Mouse (Mus musculus) hindbrain, embryonic 11.5 days (tissue): Measurements from ENCODE around the gene Glis2. TPM values are rescaled to one million over a fixed set of nuclear protein-coding genes. Genes with fewer than 3 reads are reported as not detected.

Experiments used
- ATAC-seq: fragments of 200-750 bp; cut with Nextera tagmentation; 2 replicates; pipeline ENCODE4 v1.8.0; 2017; ENCODE audit warnings: mild to moderate bottlenecking, moderate TSS enrichment, moderate library complexity; ENCODE audit not compliant: low FRiP score
- DNase-seq: peaks from one replicate; pipeline ENCODE4 v3.0.0-alpha.2; 2015; ENCODE audit warnings: low spot score
- H3K27ac ChIP-seq: fragments of 300-500 bp; sonication (generic); 2 replicates; pipeline ENCODE4 v1.5.1; 2014; ENCODE audit warnings: mild to moderate bottlenecking, low read depth, low read length
- H3K27me3 ChIP-seq: fragments of 300-500 bp; sonication (generic); 2 replicates; pipeline ENCODE4 v1.6.1; 2014; ENCODE audit warnings: mild to moderate bottlenecking, low read length, moderate library complexity, mixed read lengths; ENCODE audit not compliant: control insufficient read depth, insufficient read depth
- H3K36me3 ChIP-seq: fragments of 300-500 bp; sonication (generic); 2 replicates; pipeline ENCODE4 v1.6.1; 2014; ENCODE audit warnings: mild to moderate bottlenecking, low read length, moderate library complexity, mixed read lengths; ENCODE audit not compliant: control insufficient read depth, insufficient read depth
- H3K4me1 ChIP-seq: fragments of 300-500 bp; sonication (generic); replicated peaks from 2 replicates; pipeline ENCODE4 v1.6.1; 2014; ENCODE audit warnings: low read length, mixed read lengths; ENCODE audit not compliant: control insufficient read depth, insufficient read depth
- H3K4me2 ChIP-seq: fragments of 300-500 bp; sonication (generic); replicated peaks from 2 replicates; pipeline ENCODE4 v1.6.1; 2014; ENCODE audit warnings: mild to moderate bottlenecking, low read depth, low read length
- H3K4me3 ChIP-seq: fragments of 300-500 bp; sonication (generic); 2 replicates; pipeline ENCODE4 v1.5.1; 2014; ENCODE audit warnings: low read depth, low read length
- H3K9ac ChIP-seq: fragments of 300-500 bp; sonication (generic); 2 replicates; pipeline ENCODE4 v1.6.1; 2014; ENCODE audit warnings: low read depth, low read length
- H3K9me3 ChIP-seq: fragments of 300-500 bp; sonication (generic); 2 replicates; pipeline ENCODE4 v1.6.1; 2016; ENCODE audit warnings: low read length; ENCODE audit not compliant: control insufficient read depth
- WGBS: fragments of 180-500 bp; shearing (Covaris S2); extraction: QIAGEN DNeasy Blood & Tissue Kit; methylation state at CpG from one replicate; pipeline ENCODE4 v1.1.7; 2014; 5-methylcytosine and 5-hydroxymethylcytosine counted together
- polyA plus RNA-seq: library from polyadenylated mRNA; unstranded; fragments of >200 nt; fragmentation: Nextera tagmentation; extraction: Ambion mirVana; gene quantifications from 2 replicates; pipeline ENCODE4 v1.2.1, GENCODE M21; 2014

The Glis2 gene
- polyA plus RNA-seq, 1 experiment from 2014 or later, result 27.6 TPM

- WGBS, result 97% methylated on average over 1 of the region's 1 CpGs
- ATAC-seq, result no peak
These were observed 39.0 kb upstream of the Glis2 start for GRCm38 (mm10) chr16:4555555-4555954.

DNA sequence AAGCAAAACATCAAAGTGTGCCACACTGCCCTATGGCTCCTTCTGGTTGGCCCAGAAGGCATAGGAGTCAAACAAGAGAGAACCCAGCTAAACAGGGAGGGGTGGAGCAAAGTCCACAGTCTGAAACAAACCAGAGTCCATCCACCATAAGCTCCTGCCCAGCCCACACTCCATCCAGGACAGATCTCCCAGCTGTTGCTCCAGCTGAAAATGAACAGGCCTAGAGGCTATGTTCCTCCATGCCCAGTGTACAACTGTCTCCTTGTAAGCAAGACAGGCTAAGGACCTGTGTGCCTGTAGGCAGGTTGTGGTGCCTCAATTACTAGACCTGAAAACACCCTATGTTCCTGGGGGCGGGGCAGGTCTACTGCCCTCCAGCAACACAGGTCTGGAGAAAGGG, 37.4 kb upstream of the Glis2 start:
- DNase-seq, result no peak
- 87% methylated on average over 1 of the region's 1 CpGs for WGBS
- Histone ChIP-seq H3K4me3 (peak overlapping the region; percentile 72), H3K27ac (no peak overlapping the region), H3K9ac (peak overlapping the region; percentile 85; the same call in 1 of the 2 replicates), H3K27me3 (no peaks in the 10 kb centered on the region), H3K4me2 (peak overlapping the region; percentile 92), H3K36me3 (no peaks in the 10 kb centered on the region), H3K4me1 (peaks cover 6% of the 10 kb centered on the region), H3K9me3 (no peaks in the 10 kb centered on the region)
- no peak for ATAC-seq

More at GRCm38 (mm10) chr16:4555555-4555954, 39.0 kb upstream of the Glis2 start:
- Histone ChIP-seq H3K27me3 (no peaks in the 10 kb centered on the region), H3K9me3 (no peaks in the 10 kb centered on the region), H3K36me3 (no peaks in the 10 kb centered on the region), H3K4me3 (no peak overlapping the region), H3K4me1 (peaks cover 6% of the 10 kb centered on the region), H3K9ac (no peak overlapping the region), H3K4me2 (no peak overlapping the region), H3K27ac (no peak overlapping the region)
- no peak for DNase-seq

DNA sequence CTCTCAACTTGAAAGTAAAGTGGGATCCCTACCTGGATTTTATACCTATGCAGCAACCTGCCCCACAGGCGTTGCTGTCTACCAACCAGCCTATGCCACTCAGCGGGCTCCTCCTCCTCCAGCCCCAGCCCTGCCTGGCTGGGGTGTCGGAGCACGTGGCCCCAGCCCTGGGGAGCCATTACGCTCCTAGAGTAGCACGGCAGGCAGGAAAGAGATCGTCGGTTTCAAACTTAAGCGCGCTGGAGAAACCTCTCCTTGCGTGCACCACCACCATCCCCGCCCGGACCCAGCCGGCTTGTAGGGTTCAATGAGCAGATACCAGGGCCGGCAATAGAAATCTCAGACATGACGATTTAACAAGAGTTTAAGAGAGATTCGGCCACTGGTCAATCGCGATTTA, 36.6 kb upstream of the Glis2 start:
- H3K27me3 ChIP-seq, result no peaks in the 10 kb centered on the region
- H3K9ac ChIP-seq, result peak overlapping the region; percentile 85
- H3K4me3 ChIP-seq, result peak overlapping the region; percentile 72
- H3K4me2 ChIP-seq, result peak overlapping the region; percentile 92
- WGBS, result 1% methylated on average over 19 of the region's 19 CpGs
- H3K4me1 ChIP-seq, result peaks cover 3% of the 10 kb centered on the region
- H3K27ac ChIP-seq, result peak overlapping the region; percentile 58
- ATAC-seq (peak; percentile 23), DNase-seq (no peak)
- H3K36me3 ChIP-seq, result no peaks in the 10 kb centered on the region
- H3K9me3 ChIP-seq, result no peaks in the 10 kb centered on the region

DNA sequence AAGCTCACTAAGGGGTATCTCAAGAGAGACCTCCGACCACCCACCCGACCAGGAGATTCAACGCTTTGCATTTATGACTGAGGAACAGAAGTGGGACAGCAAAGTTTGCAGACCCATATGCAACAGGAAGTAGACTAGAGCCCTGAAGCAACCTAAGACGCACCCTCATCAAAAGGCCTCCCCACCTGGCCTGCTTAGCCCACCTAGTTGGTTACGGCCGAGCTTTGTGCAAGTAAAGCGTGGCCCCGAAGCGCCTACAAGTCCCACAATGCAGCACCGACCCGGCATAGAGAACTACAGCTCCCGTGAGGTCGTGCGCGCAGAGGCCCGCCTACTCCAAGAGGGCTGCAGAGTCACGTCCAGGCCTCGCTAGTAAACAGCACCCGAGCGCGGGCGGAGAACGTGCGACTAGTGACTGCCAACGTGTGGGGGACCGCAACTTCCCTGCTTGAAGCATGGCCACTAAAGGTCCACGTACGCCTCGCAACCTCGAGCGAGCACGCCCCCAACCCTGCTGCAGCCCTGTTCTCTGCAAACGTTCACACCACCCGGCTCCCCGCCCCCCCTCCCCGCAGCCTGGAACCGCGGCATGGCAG, 36.0 kb upstream of the Glis2 start:
- H3K36me3 ChIP-seq, result no peaks in the 10 kb centered on the region
- H3K27me3 ChIP-seq, result no peaks in the 10 kb centered on the region
- peak overlapping the region; percentile 92 for H3K4me2 ChIP-seq
- H3K9me3 ChIP-seq, result no peaks in the 10 kb centered on the region
- H3K4me1 ChIP-seq, result peaks cover 3% of the 10 kb centered on the region; the same call in 1 of the 2 replicates
- under 1% methylated on average over 37 of the region's 38 CpGs for WGBS
- H3K27ac ChIP-seq, result peak overlapping the region; percentile 82
- peak; percentile 93 for ATAC-seq
- peak overlapping the region; percentile 72 for H3K4me3 ChIP-seq
- peak; percentile 93 for DNase-seq
- peak overlapping the region; percentile 85 for H3K9ac ChIP-seq

DNA sequence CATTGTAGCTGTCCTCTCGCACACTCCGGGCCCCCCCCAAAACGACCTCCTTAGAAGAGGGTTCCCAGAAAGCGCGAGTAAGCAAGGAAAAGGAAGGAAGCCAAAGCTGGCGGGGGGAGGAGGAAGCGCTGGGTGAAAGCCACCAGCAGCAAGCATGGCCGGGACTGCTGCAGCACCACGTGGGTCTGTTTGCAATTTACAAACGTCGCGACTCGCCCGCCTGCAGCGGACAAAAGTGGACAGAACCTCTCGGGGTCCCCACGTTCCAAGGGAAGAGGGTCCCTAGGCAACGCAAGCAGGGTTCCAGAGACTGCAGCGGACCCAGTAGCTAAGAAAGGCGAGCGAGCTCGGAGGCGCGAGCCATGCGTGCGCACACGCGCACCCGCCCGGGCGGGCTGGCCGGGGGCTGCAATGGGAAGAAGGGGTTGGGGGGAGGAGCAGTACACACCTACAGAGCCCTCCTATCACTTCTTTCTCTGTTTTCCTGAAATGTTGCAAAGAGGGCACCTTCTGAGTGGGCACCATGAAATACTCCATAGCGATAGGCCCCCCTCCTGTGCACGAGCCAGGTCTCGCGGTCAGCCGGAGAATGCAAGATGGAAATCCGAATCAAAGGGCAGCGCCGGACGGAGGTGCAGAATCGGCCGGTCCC, 35.4 kb upstream of the Glis2 start:
- peak; percentile 65 for ATAC-seq
- H3K36me3 ChIP-seq, result no peaks in the 10 kb centered on the region
- peak overlapping the region; percentile 72 for H3K4me3 ChIP-seq
- DNase-seq, result peak; percentile 76
- peaks cover 3% of the 10 kb centered on the region; the same call in 1 of the 2 replicates for H3K4me1 ChIP-seq
- WGBS, result under 1% methylated on average over 38 of the region's 43 CpGs
- H3K27ac ChIP-seq, result peak overlapping the region; percentile 82
- peak overlapping the region; percentile 85 for H3K9ac ChIP-seq
- H3K27me3 ChIP-seq, result no peaks in the 10 kb centered on the region
- H3K9me3 ChIP-seq, result no peaks in the 10 kb centered on the region
- H3K4me2 ChIP-seq, result peak overlapping the region; percentile 92

DNA sequence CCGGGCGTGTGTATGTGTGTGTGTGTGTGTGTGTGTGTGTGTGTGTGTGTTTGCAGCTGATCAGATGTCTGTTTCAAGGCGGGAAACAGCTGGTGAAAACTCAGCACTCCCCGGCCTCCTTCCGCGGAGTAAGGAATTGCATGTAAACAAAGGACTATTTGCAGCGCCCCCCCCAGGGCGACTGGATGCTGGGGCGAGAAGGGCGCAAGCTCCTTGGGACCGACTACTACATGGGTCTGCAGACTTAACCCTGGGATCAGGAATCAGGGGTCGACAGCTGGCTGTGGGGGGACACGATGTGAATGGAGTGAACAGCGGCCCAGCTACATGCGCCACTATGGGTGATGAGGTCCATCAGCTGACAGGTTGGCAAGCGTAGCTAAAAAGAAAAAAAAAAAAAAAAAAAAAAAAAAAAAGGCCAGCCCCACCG, 34.8 kb upstream of the Glis2 start, which contains the start of gene Tfap4:
Tfap4 (minus strand) TSS at position 140 of the 430 bp plus-strand sequence.
- peaks cover 3% of the 10 kb centered on the region; the same call in 1 of the 2 replicates for H3K4me1 ChIP-seq
- peak; percentile 89 for DNase-seq
- no peaks in the 10 kb centered on the region for H3K9me3 ChIP-seq
- peak within 1 kb of the TSS; percentile 82 for H3K27ac ChIP-seq
- H3K4me3 ChIP-seq, result peak within 1 kb of the TSS; percentile 72
- ATAC-seq, result peak; percentile 41
- peak within 1 kb of the TSS; percentile 85 for H3K9ac ChIP-seq
- H3K36me3 ChIP-seq, result no peaks in the 10 kb centered on the region
- WGBS, result 0% methylated on average over 15 of the region's 17 CpGs
- no peaks in the 10 kb centered on the region for H3K27me3 ChIP-seq
- peak within 1 kb of the TSS; percentile 92 for H3K4me2 ChIP-seq

GRCm38 (mm10) chr16:4560145-4560952, 34.2 kb upstream of the Glis2 start:
- Histone ChIP-seq H3K27me3 (no peaks in the 10 kb centered on the region), H3K4me1 (peaks cover 3% of the 10 kb centered on the region; the same call in 1 of the 2 replicates), H3K4me3 (peak overlapping the region; percentile 72), H3K4me2 (peak overlapping the region; percentile 92), H3K36me3 (no peaks in the 10 kb centered on the region), H3K9ac (peak overlapping the region; percentile 85), H3K9me3 (no peaks in the 10 kb centered on the region), H3K27ac (peak overlapping the region; percentile 82)
- peak; percentile 53 for ATAC-seq
- DNase-seq, result peak; percentile 73
- WGBS, result 1% methylated on average over 42 of the region's 43 CpGs

GRCm38 (mm10) chr16:4567912-4568311, 26.6 kb upstream of the Glis2 start:
- Histone ChIP-seq H3K4me3 (no peak overlapping the region), H3K27me3 (no peaks in the 10 kb centered on the region), H3K36me3 (no peaks in the 10 kb centered on the region), H3K9me3 (no peaks in the 10 kb centered on the region), H3K4me1 (no peaks in the 10 kb centered on the region), H3K4me2 (no peak overlapping the region), H3K27ac (no peak overlapping the region), H3K9ac (no peak overlapping the region)
- 14% methylated on average over 4 of the region's 4 CpGs for WGBS
- peak; percentile 94 for DNase-seq
- 0 out of 2 replicates have a peak, but pooled peaks have one; percentile 35 for ATAC-seq
